Mouse (Mus musculus): Measurements from ENCODE around the gene Pigc.

Pigc gene

GRCm38 (mm10) chr1:162004821-162005770 is 36.1 kb downstream of the Pigc start:
- in situ Hi-C loops (cut with MboI, MseI), result loop anchor here (5.0 kb wide), 1 partner anchor 312 kb away; no protein-coding TSS in a partner anchor

GRCm38 (mm10) chr1:162006109-162006508 is 37.1 kb downstream of the Pigc start:
- in situ Hi-C loops (cut with MboI, MseI), result no loop called here

GRCm38 (mm10) chr1:162008208-162008607 is 39.2 kb downstream of the Pigc start:
- in situ Hi-C loops (cut with MboI, MseI), result no loop called here

GRCm38 (mm10) chr1:162008631-162009067 is 39.7 kb downstream of the Pigc start:
- in situ Hi-C loops (cut with MboI, MseI), result no loop called here

- in situ Hi-C loops (cut with MboI, MseI), result no loop called here
These were observed 40.1 kb downstream of the Pigc start for GRCm38 (mm10) chr1:162009086-162009485.

- in situ Hi-C loops (cut with MboI, MseI), result no loop called here
These were observed 42.7 kb downstream of the Pigc start for GRCm38 (mm10) chr1:162011523-162012245.

- in situ Hi-C loops (cut with MboI, MseI), result no loop called here
These were observed 44.6 kb downstream of the Pigc start for GRCm38 (mm10) chr1:162013561-162013960.

GRCm38 (mm10) chr1:162015247-162015862 is 46.4 kb downstream of the Pigc start:
- in situ Hi-C loops (cut with MboI, MseI), result no loop called here

- in situ Hi-C loops (cut with MboI, MseI), result no loop called here
These were observed 48.0 kb downstream of the Pigc start for GRCm38 (mm10) chr1:162016982-162017381.

- in situ Hi-C loops (cut with MboI, MseI), result no loop called here
These were observed 49.1 kb downstream of the Pigc start for GRCm38 (mm10) chr1:162017975-162018600.

- in situ Hi-C loops (cut with MboI, MseI), result no loop called here
These were observed 49.6 kb downstream of the Pigc start for GRCm38 (mm10) chr1:162018601-162018977.

- in situ Hi-C loops (cut with MboI, MseI), result no loop called here
These were observed 51.3 kb downstream of the Pigc start for GRCm38 (mm10) chr1:162020303-162020731.

GRCm38 (mm10) chr1:162020766-162021165 is 51.8 kb downstream of the Pigc start:
- in situ Hi-C loops (cut with MboI, MseI), result no loop called here

Data from T-helper 1 cell (primary cell).